In genomic region chr1:84382064-84382463, GRCm38 (mm10) we compare ENCODE assay signal across 26 mouse cellular contexts.
"Had no signal": no experiment of that assay in that cellular context is flagged by ENCODE, and none has a peak within 500 bp of the region (broad histone marks: within the 10 kb centered on the region; RNA-seq: fewer than 3 reads in every experiment).

No protein-coding gene starts in this region.

- ATAC-seq: hindbrain, postnatal 0 days; intestine, embryonic 16.5 days; liver, embryonic 12.5 days had no signal

- H3K4me3 ChIP-seq: heart, adult 2 months; heart, embryonic 13.5 days; heart, embryonic 15.5 days; hindbrain, embryonic 13.5 days; hindbrain, embryonic 15.5 days; kidney, embryonic 15.5 days; limb, embryonic 13.5 days; limb, embryonic 15.5 days; liver, embryonic 12.5 days had no signal

- H3K9ac ChIP-seq: heart, embryonic 13.5 days; heart, embryonic 15.5 days; hindbrain, embryonic 13.5 days; hindbrain, embryonic 15.5 days; kidney, embryonic 15.5 days; limb, embryonic 13.5 days; limb, embryonic 15.5 days; liver, embryonic 12.5 days; liver, embryonic 14.5 days had no signal

- DNase-seq: gastrocnemius, postnatal 14 days; gastrocnemius, postnatal 36 days; heart, adult 2 months; heart, postnatal 14 days; heart, postnatal 36 days; kidney, adult 11 months; kidney, adult 2 months; kidney, adult 9 months; kidney, postnatal 14 days; kidney, postnatal 36 days; layer of hippocampus, adult 9-11 months; layer of hippocampus, postnatal 36 days; left cerebral cortex, postnatal 4 days had no signal

- H3K4me1 ChIP-seq: heart, embryonic 13.5 days; heart, embryonic 15.5 days; kidney, embryonic 15.5 days; limb, embryonic 15.5 days; liver, embryonic 12.5 days had no signal

- H3K9me3 ChIP-seq: heart, embryonic 13.5 days; heart, embryonic 15.5 days; hindbrain, embryonic 13.5 days; hindbrain, embryonic 15.5 days; kidney, embryonic 15.5 days; limb, embryonic 13.5 days; limb, embryonic 15.5 days; liver, embryonic 12.5 days had no signal

- H3K4me2 ChIP-seq: heart, embryonic 11.5 days; heart, embryonic 13.5 days; heart, embryonic 15.5 days; hindbrain, embryonic 13.5 days; hindbrain, embryonic 15.5 days; kidney, embryonic 15.5 days; limb, embryonic 13.5 days; limb, embryonic 15.5 days; liver, embryonic 12.5 days had no signal

- H3K27me3 ChIP-seq: heart, embryonic 13.5 days; heart, embryonic 15.5 days; hindbrain, embryonic 13.5 days; hindbrain, embryonic 15.5 days; kidney, embryonic 15.5 days; limb, embryonic 13.5 days; limb, embryonic 15.5 days; liver, embryonic 12.5 days had no signal

- H3K36me3 ChIP-seq: heart, embryonic 13.5 days; heart, embryonic 15.5 days; kidney, embryonic 15.5 days; limb, embryonic 13.5 days; limb, embryonic 15.5 days; liver, embryonic 12.5 days had no signal

- H3K27ac ChIP-seq: heart, adult 2 months; heart, embryonic 13.5 days; heart, embryonic 15.5 days; hindbrain, embryonic 13.5 days; hindbrain, embryonic 15.5 days; hindbrain, postnatal 0 days; kidney, embryonic 15.5 days; kidney, postnatal 0 days; limb, embryonic 13.5 days; limb, embryonic 15.5 days; liver, embryonic 12.5 days; liver, embryonic 14.5 days had no signal
